Mouse (Mus musculus): Measurements from ENCODE around the gene Gm20509. TPM values are rescaled to one million over a fixed set of nuclear protein-coding genes. Genes with fewer than 3 reads are reported as not detected.
"Not testable (repeated sequence)": the region's sequence is repeated elsewhere in the genome, so short reads cannot be mapped to it uniquely, and the experiment has no call there.

Gene Gm20509
- total RNA-seq, 2 experiments from 2014 or later: not detected

DNA sequence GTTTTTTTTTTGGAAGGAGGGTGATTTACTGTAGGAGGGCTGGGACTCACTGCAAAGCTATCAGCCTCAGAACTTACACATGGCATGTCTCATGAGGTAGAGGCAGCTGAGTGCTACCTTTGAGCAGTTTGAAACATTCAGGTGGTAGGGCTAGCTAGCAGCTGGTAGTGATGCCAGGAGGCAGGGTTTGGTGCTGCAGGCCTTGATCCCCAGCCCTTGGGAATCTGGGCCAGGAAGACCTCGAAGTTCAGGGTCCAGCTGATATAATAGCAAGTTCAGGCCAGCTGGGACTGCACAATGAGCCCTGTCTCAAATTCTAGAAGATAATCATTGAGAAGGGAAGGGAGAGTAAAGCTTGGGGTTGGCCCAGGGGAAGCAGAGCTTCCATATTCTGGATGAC is 2.9 kb downstream of the Gm20509 start:
- intact Hi-C loops (cut with DNase I): no loop called here

DNA sequence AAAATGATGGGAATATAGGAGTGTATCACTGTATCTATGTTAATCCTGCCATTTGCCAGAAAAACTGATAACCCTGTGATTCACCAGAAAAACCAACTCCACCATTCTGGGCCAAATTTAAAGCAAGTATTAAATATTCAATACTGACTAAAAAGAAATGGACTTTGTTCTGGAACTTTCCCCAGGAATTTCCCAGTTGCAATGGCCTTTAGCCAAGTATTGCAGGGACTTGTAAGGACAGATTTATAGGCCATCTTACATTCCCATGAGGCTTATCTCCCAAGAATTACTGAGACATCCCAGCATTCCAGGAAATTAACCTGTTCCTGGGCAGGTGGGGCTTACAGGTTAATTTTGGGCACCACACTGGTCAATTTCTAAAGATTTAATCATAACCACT is 3.5 kb downstream of the Gm20509 start:
- no peak overlapping the region for H3K27ac ChIP-seq
- no peak for DNase-seq
- intact Hi-C loops (cut with DNase I): no loop called here
- no peak for TF ChIP-seq CTCF (IDR thresholded peaks at IDR 0.05)
- H3K4me3 ChIP-seq: no peak overlapping the region

More for the DNA sequence above, 2.9 kb downstream of the Gm20509 start:
- no peak overlapping the region for H3K4me3 ChIP-seq
- no peak for DNase-seq
- H3K27ac ChIP-seq: no peak overlapping the region
- no peak for TF ChIP-seq CTCF (IDR thresholded peaks at IDR 0.05)

DNA sequence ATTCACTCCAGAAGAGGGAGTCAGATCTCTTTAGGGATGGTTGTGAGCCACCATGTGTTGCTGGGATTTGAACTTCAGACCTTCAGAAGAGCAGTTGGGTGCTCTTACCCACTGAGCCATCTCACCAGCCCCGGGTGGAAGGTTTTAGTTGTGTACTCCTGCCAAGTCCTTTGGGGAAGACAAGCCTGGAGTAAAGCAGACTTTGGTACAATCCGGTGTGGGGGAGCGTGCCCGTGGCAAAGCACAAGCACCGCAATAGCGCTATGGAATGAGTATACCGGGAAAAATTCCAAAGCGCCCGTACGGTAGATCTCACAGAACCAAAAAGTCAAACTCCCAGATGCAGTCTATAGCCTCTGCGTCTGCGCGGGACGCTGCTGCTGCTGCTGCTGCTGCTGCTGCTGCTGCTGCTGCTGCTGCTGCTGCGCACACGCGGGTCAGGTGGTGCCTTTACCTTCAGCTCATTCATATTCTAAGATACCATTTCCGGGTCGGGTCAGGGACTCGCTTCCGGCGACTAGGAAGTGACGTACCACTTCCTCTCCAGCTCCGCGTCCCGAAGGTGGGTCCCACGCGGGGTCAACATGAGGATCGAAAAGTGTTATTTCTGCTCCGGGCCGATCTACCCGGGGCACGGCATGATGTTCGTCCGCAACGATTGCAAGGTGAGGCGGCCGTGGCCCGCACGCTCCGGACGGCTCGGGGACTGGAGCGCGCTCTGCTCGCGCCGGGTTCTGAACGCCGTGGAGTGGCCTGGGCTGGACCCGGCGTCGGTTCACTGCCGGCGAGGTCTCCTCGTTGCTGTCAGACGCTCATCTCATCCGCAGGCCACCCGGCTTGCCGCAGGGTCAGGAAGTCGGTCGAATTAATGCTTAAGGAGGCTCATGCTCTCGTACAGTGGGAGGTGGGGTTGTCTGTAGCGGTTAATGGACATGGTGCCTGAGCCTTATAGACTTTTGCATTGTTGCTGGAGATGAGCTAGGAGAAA is 10.9 kb downstream of the Gm20509 start, which contains the start of gene Rsl24d1:
TSS of gene Rsl24d1 (plus strand) at position 508 of the 988 bp plus-strand sequence.
- intact Hi-C loops (cut with DNase I): no loop called here
- H3K4me3 ChIP-seq: peak within 1 kb of the TSS; percentile 95
- TF ChIP-seq CTCF (IDR thresholded peaks at IDR 0.05): no peak
- peak; percentile 85 for DNase-seq
- H3K27ac ChIP-seq: peak within 1 kb of the TSS; percentile 93

- H3K27ac ChIP-seq; DNase-seq; intact Hi-C loops (cut with DNase I); H3K4me3 ChIP-seq: not testable (repeated sequence)
Observed at GRCm38 (mm10) chr9:73116704-73117103, 14.4 kb downstream of the Gm20509 start.

DNA sequence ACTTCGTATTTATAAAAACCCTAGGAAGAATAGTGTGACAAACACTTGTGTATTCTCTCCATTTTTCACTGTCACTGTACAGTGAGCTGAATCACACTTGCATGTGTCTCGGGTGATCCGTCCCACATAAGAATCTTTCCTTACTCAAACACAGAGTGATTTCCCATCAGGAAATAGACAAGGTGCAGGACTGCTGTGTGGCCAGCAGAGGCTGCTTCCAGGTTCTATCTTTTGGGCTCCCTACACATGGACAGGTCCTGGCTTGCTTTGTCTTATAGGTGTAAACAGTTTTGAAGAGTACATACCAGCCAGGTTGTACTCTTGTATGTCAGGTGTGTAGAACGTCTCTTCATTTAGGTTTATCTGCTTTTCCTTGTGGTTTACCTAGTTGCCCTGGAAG is 15.7 kb downstream of the Gm20509 start:
- intact Hi-C loops (cut with DNase I): no loop called here
- Histone ChIP-seq H3K27ac (no peak overlapping the region), H3K4me3 (no peak overlapping the region)
- DNase-seq: no peak
- TF ChIP-seq CTCF (IDR thresholded peaks at IDR 0.05): no peak; the same call in 1 of the 2 replicates

DNA sequence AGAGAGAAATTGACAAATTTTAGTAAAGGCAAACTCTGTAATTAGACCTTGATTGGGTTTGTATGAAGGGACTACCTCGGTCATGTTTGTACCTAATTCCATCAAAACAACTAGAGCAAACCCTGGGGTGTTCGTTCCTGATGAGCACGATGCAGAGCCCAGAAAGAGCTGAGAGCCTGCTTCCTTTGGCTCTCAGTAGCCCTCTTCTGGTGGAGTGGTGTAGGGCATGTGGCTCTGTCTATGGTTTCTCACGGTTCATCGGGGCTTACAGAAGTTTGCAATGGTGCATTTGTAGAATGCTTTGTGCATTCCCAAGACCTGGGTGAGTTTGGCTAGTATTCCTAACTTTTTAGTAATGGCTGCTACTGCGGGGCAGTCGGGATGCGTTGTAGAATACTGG is 19.5 kb downstream of the Gm20509 start:
- H3K27ac ChIP-seq: no peak overlapping the region
- TF ChIP-seq CTCF (IDR thresholded peaks at IDR 0.05): peak; percentile 38; the same call in 1 of the 2 replicates
- intact Hi-C loops (cut with DNase I): no loop called here
- no peak for DNase-seq
- no peak overlapping the region for H3K4me3 ChIP-seq

DNA sequence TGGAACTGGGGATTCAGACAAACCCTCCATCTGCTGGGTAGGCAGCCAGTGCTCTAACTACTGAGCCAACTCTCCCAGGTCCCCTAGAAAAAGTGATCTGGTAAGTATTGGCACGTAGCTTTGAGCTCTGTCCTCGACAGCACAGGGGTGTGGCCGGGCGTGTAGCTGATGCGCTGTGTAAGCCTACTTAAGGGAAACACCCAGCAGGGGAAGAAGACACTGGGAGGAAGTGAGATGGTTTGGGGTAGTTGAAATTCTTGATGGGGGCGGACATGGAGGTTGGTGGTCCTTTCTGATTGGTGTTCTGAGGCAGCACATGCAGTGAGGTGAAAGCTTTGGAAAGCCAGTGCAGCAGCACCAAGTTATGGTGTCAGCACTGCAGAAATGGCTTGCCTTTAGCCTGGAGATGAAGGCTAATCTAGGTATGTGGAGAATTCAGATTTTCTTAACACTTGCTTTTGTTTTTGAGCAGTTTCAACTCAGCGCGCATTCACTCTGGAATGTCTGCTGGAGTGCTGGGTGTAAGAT is 22.8 kb downstream of the Gm20509 start:
- Histone ChIP-seq H3K4me3 (no peak overlapping the region), H3K27ac (no peak overlapping the region)
- DNase-seq: no peak
- no peak for TF ChIP-seq CTCF (IDR thresholded peaks at IDR 0.05)
- intact Hi-C loops (cut with DNase I): no loop called here

- TF ChIP-seq CTCF (IDR thresholded peaks at IDR 0.05): no peak
- DNase-seq: no peak
- no peak overlapping the region for H3K27ac ChIP-seq
- intact Hi-C loops (cut with DNase I): no loop called here
- H3K4me3 ChIP-seq: no peak overlapping the region
Observed at GRCm38 (mm10) chr9:73127457-73127856, 25.2 kb downstream of the Gm20509 start.

- intact Hi-C loops (cut with DNase I): no loop called here
- Histone ChIP-seq H3K4me3 (no peak overlapping the region), H3K27ac (no peak overlapping the region)
- TF ChIP-seq CTCF (IDR thresholded peaks at IDR 0.05): no peak
- DNase-seq: no peak
Observed at GRCm38 (mm10) chr9:73129875-73130274, 27.6 kb downstream of the Gm20509 start.

- intact Hi-C loops (cut with DNase I): no loop called here
- no peak for DNase-seq
- Histone ChIP-seq H3K27ac (no peak overlapping the region), H3K4me3 (no peak overlapping the region)
- no peak for TF ChIP-seq CTCF (IDR thresholded peaks at IDR 0.05)
Observed at GRCm38 (mm10) chr9:73130529-73130928, 28.3 kb downstream of the Gm20509 start.

GRCm38 (mm10) chr9:73137341-73137886 is 35.1 kb downstream of the Gm20509 start:
- no peak for TF ChIP-seq CTCF (IDR thresholded peaks at IDR 0.05)

GRCm38 (mm10) chr9:73154347-73154746 is 52.1 kb downstream of the Gm20509 start:
- TF ChIP-seq CTCF (IDR thresholded peaks at IDR 0.05): peak; percentile 4; the same call in 1 of the 2 replicates
- intact Hi-C loops (cut with DNase I): no loop called here

More at GRCm38 (mm10) chr9:73137341-73137886, 35.1 kb downstream of the Gm20509 start:
- Histone ChIP-seq H3K4me3 (no peak overlapping the region), H3K27ac (no peak overlapping the region)
- intact Hi-C loops (cut with DNase I): no loop called here
- DNase-seq: no peak

GRCm38 (mm10) chr9:73157968-73158367 is 55.7 kb downstream of the Gm20509 start:
- no peak for TF ChIP-seq CTCF (IDR thresholded peaks at IDR 0.05)
- DNase-seq: no peak
- Histone ChIP-seq H3K27ac (no peak overlapping the region), H3K4me3 (no peak overlapping the region)
- intact Hi-C loops (cut with DNase I): no loop called here

More at GRCm38 (mm10) chr9:73154347-73154746, 52.1 kb downstream of the Gm20509 start:
- H3K4me3 ChIP-seq: no peak overlapping the region
- H3K27ac ChIP-seq: no peak overlapping the region
- DNase-seq: no peak
